Mouse (Mus musculus): Measurements from ENCODE around the gene Hoxc8. TPM values are rescaled to one million over a fixed set of nuclear protein-coding genes. Genes with fewer than 3 reads are reported as not detected.
A peak's percentile ranks its signal among the peaks of the same experiment; 100 is the strongest.

Hoxc8 gene
- total RNA-seq, 4 experiments from 2014 or later, result 1.3 to 1.5 (median 1.4) TPM

DNA sequence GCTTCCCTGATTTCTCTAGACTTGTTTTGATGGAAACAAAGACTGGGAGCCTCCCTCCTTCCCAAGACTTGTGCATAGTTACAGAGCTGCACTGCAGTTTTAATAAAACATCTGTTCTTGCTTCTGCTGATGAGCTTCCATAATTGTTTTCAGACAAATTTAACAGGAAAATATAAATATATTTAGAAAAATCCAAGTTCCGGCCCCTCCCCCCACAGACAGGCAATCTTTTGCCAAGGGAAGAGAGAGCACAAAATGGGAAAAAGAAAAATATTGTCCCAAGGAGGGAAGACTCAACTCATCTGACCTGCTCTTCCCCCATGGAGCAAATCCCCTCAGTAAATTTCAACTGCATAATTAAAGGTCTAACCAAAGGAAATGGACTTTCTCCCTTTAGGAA, 15.9 kb downstream of the Hoxc8 start:
- DNase-seq (ENCODE audit: low spot score in 2 of 2), result no peak

DNA sequence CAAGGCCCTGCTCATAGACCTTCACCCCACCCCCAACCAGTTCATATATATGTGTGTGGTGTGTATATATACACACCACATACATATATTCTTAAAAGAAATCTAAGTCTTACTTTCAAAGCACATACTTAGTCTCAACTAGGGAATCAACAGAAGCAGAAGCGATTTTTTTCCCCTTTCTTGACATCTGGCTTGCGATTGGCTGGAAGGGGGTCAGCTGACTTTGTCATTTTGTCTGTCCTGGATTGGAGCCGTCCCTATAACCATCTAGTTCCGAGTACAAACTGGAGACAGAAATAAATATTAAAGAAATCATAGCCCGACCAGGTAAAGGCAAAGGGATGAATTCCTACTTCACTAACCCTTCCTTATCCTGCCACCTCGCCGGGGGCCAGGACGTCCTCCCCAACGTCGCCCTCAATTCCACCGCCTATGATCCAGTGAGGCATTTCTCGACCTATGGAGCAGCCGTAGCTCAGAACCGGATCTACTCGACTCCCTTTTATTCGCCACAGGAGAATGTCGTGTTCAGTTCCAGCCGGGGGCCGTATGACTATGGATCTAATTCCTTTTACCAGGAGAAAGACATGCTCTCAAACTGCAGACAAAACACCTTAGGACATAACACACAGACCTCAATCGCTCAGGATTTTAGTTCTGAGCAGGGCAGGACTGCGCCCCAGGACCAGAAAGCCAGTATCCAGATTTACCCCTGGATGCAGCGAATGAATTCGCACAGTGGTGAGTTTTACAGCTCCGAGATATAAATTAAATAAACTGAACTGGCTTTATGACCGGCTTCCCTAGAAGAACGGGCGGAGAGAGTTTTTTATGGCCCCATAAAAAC, 19.1 kb downstream of the Hoxc8 start:
- no peak for DNase-seq (ENCODE audit: low spot score in 2 of 2)

DNA sequence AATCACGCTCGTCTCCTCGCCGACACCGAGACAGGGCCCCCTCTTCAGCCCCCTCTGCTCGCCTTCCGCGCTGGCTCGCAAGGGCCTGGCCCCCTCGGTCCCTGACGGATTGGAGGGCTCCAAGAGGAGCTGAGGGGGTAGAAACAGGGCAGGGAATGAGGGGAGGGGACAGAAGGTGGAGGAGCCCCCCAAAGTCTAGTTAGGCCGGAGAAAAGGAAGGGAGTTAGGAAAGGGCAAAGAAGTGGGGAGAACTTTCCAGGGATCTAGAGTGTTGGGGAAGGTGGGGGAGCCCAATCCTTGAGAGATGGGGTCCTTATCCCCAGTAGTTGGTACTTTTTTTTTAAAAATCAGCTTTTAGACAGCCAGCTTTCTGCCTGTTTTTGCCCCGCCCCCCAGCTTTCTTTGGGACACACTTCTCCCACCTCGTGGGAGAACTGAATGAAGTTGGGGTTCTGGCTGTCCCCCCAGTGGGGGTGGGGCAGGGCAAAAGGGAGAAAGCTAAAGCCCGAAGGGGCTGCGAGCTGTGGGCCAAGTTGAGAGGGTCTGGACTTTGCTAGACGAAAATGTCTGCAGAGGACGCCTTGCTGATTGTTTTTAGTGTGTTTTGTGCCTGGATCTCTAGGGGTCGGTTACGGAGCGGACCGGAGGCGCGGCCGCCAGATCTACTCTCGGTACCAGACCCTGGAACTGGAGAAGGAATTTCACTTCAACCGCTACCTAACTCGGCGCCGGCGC, 19.9 kb downstream of the Hoxc8 start:
- no peak for DNase-seq (ENCODE audit: low spot score in 2 of 2)

DNA sequence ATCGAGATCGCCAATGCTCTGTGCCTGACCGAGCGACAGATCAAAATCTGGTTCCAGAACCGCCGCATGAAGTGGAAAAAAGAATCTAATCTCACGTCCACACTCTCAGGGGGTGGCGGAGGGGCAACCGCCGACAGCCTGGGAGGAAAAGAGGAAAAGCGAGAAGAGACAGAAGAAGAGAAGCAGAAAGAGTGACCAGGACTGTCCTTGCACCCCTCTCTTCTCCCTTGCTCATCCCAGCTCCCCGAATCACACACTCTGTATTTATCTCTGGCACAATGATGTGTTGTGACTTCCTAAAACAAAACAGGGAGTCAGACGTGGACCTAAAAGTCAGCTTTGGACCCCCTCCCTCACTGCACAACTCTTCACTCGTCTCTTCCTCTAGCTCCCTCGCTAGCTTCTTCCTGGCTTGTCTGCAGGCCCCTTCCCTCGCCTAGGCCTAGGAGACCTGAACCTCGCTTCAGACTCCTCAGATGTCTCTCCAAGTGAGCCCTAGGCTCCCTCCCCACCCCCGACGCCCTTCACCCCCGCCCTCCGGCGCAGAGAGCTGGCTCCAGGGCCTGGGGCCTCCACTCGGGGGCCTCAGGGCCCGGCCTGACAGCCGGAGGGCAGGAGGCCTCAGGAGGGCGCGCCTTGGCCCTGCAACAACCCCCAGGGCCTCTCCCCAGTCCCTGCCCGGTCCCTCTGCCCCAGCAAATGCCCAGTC, 20.6 kb downstream of the Hoxc8 start:
- DNase-seq (ENCODE audit: low spot score in 2 of 2), result no peak

DNA sequence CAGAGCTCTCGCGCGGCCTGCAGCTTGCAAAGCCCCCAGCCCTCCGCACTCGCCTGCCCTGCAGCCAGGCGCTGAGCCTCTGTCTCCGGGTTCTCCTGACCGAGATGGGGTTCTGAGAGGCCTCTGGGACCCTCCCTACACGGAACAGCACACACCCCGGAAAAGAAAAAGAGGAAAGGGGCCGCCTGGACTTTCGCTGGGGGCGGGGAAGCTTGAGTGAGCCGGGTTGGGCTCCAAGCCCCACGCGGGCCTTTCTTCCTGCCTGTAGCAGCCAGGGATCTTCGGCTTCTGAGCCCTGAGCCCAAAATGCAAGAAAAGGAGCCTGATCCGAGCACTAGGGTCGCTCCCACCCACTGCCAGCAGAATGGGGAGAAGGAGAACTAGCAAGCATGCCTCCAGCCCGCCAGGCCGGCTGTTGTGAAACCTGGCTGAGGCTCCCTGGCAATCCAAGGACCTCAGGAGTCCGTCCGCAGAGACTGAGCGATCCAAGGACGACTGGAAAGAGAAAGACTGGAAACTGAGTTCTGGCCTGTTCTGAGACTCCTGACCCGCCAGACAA, 21.6 kb downstream of the Hoxc8 start:
- no peak for DNase-seq (ENCODE audit: low spot score in 2 of 2)

DNA sequence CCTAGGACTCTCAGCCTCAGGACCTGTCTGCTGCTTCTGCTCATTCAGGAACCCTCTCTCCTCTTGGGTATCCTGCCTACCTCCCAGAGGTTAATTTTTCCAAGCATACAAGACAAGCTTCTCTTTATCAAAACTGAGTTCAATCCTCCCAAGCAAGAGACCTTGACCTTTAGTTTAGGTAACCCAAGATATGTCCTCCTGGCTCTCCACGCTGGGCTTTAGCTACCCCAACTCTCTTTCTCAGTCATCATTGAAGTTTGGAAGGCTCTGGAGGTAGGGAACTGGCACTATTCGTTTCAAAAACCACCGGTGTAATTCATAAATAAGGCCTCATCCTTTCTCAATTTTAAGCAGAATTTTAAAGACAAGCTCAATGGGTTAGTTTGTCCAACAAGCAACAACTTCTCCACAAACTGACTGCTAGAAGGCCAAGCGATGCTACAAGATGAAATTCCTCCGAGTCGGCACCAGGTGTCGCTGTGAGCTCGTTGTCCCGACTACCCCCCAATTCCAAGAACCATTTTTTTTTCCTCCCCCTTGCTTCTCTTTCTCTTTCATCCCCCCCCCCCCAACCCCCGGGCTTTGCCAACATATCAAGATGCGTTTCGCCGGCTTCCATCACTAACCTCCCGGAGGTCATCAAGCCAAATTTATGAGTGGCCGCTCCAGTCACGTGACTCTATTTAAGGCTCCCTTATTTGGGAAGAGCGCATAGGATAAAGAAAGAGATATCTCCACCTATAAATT, 23.0 kb downstream of the Hoxc8 start:
- DNase-seq (ENCODE audit: low spot score in 2 of 2), result no peak

DNA sequence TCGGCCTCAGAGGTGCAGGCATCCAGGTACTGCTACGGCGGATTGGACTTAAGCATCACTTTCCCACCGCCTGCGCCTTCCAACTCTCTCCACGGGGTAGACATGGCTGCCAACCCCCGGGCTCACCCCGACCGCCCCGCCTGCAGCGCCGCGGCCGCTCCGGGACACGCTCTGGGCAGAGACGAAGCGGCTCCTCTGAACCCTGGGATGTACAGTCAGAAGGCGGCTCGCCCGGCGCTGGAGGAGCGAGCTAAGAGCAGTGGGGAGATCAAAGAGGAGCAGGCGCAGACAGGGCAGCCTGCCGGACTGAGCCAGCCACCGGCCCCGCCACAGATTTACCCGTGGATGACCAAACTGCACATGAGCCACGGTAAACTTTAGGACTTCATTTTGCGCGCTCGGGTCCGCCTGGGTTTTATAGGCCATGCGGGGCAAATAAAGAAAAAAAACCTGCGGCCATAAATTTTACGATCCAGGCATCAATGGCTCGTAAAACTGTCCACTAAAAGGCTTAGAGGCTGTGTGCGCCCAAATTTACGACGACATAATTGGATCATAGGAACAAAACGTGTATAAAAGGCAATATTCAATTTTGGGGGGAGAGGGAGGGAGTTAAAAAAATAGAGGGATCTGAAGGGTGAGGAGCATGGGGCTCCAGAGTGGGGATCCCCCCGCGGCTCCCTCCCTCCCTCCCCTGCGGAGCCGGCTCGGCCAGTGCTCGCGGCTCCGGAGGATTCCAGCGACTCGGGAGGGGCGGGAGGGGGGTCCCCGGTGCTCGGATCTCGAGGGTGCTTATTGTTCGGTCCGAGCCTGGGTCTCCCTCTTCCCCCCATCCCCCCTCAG, 24.0 kb downstream of the Hoxc8 start:
- DNase-seq (ENCODE audit: low spot score in 2 of 2), result peak; percentile 50 to 54

DNA sequence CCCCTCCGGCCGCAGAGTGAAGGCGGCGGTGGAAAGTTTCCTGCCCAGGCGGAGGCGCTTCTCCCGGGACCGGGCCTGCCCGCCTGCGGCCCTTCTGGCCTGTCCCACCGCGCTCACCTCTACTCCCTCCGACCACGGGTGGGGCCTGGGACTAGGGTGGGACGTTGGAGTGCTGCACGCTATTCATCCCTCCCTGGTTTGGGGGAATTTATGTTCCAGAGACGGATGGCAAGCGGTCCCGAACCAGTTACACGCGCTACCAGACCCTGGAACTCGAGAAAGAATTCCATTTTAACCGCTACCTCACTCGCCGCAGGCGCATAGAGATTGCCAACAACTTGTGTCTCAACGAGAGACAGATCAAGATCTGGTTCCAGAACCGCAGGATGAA, 24.6 kb downstream of the Hoxc8 start:
- no peak for DNase-seq (ENCODE audit: low spot score in 2 of 2)

DNA sequence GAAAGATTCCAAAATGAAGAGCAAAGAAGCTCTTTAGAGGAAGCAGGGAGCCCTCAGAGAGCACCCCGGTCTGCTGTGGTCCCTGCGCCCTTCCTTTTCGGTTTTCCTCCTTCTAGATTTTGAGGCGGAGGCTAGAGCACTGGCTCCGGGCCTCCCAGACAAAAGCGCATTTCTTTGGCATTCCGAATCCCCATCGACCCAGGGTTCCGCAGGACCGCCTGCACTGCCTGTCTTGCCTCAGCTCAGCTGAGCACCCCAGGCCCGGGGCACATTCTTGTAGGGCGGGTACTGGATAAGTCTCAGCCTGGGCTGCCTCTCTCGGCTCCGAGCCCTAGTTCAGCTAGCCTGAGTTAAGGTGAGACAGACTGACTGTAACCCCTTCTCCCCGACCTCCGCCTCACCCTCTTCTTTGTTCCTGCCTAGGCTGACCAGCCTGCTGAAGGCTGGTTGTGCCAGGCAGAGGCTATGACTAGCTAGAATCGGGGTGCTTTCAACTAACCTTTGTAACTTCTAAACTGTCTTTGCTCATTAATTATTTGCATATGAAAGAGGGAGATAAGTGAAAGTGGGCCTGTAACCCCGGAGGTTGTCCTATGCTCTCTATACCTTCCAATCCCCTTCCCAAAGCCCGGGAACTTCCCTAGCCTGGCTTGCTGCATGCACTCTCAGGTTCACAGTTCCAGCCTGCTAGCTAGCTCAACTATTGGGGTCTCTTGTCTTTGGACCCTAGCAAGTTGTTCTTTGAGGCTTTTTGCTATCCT, 25.2 kb downstream of the Hoxc8 start:
- no peak for DNase-seq (ENCODE audit: low spot score in 2 of 2)

DNA sequence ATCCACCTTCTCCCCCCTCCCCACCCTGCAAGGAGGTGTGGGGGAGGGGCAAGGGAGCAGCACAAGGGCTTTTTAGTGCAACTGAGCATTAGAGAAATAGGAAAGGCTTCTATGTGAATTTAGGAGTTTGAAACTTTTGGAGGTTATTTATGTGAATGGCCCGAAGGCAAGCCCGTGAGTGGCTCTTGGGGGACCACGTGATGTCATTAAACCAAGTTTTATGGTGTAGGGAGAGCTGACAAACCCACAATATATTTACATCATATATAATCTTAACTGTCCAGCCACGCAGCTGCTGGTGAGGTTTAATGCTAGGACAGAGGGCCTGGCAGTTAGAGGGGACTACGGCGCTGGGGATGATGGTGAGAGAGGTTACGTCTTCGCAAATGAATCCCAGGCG, 28.2 kb downstream of the Hoxc8 start, which contains the start of gene Hoxc4:
Hoxc4 (plus strand) TSS at position 299 of the 400 bp plus-strand sequence.
- DNase-seq (ENCODE audit: low spot score in 2 of 2), result no peak

DNA sequence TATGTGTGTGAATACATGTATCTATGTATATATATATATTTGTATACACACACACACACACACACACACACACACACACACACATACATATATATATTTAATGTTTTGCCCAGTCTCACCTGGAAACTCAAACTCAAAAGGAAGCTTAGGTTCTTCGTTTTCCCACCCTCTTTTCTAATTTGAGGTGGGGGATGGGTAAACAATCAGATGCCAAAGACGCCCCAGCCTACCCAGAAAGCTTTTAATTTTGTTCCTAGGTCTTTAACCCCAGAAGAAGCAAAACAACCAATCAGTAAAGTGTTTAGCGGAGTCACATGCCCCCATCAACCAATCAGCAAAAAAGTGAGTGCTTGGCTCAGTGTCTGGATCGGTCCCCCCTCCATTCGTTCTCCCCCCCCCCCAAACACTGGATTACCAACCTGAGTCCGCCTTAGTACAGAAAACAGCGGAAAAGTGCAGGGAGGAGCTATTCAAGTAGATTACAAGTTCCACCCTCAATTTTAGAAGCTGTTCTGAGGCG, 30.6 kb downstream of the Hoxc8 start:
- DNase-seq (ENCODE audit: low spot score in 2 of 2), result no peak

DNA sequence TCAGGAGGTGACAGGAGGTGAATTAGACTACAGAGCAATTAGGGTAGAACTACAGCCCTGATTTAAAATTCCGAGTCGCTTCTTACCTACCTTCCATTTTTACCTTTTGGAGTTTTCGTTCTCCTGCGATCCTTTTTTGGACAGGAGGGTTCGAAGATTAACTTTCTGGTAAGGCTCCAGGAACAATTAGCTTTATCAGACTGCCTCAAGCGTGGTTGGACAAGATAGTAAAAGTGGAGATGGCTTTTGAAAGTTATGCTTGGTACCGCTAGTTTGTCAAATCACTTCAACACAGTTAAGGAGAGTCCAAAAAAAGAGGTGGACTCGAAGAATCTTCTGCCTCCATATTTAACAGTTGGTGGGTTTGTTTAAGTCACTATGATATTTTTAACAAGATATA, 31.1 kb downstream of the Hoxc8 start:
- DNase-seq (ENCODE audit: low spot score in 2 of 2), result no peak

DNA sequence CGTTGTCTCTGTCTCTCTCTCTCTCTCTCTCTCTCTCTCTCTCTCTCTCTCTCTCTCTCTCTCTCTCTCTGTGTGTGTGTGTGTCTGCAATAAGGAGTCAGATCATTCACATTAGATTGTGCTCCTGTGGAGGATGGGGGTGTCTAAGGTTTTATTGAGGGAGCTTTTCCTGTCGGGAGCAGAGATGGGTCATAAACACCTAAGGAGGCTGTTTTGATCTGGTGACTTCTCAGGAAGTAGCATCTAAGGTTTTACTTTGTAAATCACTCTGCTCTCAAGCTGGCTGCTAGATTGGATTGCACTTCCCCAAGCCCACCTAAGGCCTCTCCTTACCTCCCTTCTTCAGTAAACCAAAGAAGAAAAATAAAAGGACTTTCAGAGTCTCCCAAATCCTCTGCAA, 33.7 kb downstream of the Hoxc8 start:
- no peak for DNase-seq (ENCODE audit: low spot score in 2 of 2)

DNA sequence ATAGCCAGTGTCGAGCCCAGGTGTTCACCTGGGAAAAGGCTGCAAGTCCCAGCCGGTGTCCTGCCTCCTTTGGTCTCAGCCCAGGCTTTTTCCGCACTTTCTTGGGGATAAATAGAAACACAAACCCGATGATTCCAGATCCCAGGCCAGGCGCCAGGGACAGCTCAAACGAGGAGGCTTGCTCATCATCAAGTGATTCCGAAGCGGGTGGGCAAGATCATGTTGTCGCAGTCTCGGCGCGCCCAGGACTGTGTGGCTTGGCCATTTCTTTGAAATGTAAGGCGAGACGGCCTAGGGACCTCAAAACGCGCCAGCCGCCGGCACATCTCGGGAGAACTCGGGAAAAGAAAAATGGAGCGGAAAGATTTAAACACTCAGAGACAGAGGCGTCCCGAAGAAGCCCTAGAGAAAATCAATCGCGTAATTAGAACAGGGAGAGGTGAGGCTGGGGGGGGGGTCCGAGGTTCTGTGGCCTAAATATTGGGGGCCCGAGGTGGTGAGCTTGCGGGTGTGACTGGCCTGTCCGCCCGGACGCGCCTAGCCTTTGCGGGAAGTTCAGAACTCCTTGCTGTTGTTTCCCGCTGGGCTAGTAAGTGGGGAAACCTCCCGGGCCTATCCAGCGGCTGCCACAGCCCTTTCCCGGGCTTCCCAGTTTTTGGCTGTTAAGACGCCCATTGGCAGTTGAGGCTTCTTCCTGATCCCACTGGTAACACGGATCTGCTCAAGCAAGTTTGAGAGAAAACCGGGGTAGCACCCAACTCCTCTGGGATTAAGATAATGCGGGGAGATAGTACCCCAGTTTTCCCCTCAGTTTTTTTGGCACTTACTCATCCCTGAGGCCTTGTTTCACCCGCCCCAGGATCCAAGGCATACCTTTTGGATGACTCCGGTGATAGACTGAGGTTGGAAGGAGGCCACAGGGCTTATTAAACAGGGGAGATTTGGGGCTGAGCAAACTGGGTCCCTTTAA, 37.1 kb downstream of the Hoxc8 start:
- peak; percentile 63 to 77 for DNase-seq (ENCODE audit: low spot score in 2 of 2)

DNA sequence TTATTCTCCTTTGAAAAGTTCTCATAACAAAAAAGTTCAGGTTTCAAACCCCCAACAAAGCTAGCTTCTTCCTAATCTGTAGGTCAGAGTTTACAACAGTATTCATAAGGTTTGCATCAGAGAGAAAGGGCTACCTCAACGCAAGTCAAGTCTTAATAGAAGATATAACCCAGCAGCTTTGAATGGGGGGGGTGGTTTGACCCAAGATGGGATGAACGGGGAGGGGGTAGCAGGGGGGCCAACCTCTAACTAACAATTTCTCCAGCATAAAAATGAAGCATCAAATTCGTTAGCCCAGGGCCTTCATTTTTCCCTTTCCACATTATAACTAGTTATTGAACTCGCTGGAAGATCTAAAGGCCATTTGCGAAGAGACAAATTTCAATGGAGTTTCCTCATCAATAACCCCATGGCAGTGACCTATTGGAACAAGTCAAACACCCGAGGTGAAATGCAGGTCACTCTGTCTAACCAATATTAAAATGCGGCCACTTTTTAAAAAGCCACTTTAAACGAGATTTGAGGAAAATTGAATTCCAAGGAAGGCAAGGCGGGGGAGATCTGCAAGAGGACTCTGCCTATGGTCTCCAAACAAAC, 38.6 kb downstream of the Hoxc8 start:
- DNase-seq (ENCODE audit: low spot score in 2 of 2), result no peak

DNA sequence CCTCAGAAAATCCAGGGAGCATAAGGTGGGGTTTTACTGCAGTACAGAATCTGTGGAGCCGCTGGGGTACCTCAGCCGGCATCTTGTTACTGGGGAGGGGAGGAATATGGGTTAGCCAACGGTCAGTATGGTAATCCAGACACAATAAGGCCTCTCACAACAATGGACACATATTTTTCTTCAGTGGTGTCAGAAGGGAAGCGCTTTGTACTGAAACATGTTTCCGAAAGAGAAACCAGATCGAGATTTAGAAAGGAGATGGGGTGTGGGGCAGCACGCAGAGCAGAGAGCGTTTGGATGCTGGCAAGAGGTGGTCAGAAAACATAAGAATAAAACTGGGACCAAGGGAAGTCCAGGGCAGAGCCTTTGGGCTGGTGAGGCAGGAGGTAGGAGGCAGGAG, 39.7 kb downstream of the Hoxc8 start:
- no peak for DNase-seq (ENCODE audit: low spot score in 2 of 2)

DNA sequence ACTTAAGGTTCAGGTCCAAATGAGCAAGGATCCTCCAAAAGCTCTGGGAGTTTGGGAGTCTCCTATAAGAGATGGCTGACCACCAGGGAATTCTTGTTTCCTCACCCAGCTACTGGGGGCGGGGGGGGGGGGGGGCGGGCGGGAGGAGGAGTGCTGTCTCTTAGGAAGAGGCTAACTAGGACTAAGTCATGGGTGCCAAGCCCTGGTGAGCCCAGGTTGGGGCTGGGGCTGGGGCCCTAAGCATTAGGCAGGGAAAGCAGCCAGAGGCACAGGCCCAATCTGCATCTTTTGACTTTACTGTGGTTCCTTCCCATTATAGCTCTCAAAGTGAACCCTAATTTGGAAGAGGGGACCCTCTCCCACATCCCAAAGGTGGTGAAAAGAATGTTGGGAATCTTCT, 41.8 kb downstream of the Hoxc8 start:
- DNase-seq (ENCODE audit: low spot score in 2 of 2), result no peak
